Mouse (Mus musculus): ENCODE measurements around the gene Hmgxb4. TPM values are rescaled to one million over a fixed set of nuclear protein-coding genes. Genes with fewer than 3 reads are reported as not detected.
A peak's percentile ranks its signal among the peaks of the same experiment; 100 is the strongest.

Gene Hmgxb4
- polyA plus RNA-seq, 1 experiment from 2014 or later: 41.5 TPM

- Histone ChIP-seq H3K4me3 (no peak overlapping the region), H3K36me3 (replicated peaks) (no peaks in the 10 kb centered on the region), H3K4me1 (no peaks in the 10 kb centered on the region), H3K4me2 (no peak overlapping the region), H3K27me3 (replicated peaks) (0 out of 2 replicates have a peak, but pooled peaks cover 2% of the 10 kb centered on the region), H3K9me3 (no peaks in the 10 kb centered on the region), H3K9ac (no peak overlapping the region), H3K27ac (no peak overlapping the region)
- 73% methylated on average over 5 of the region's 5 CpGs for WGBS
- no peak for ATAC-seq (replicated peaks)
Measured at GRCm38 (mm10) chr8:74987436-74987835, 5.7 kb upstream of the Hmgxb4 start.

DNA sequence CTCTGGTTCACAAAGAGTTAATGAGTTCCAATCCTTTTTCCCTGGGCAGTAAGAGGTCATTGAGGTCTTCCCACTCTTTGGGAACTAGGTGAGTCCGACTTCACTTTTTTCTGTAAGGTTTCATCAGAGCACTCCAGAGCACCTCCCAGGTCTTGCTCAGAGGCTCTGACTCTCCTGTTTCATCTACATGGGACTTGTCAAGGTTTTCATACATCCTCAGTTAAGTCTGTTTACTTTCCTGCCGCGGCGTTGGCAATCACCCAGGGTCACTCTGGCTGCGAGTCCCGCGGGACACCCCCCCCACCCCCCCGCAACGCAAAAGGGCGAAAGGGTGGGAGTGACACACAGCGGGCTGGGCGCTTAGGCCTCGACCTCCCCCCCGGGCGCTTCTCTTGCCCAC lies 3.1 kb upstream of the Hmgxb4 start:
- no peak for ATAC-seq (replicated peaks)

DNA sequence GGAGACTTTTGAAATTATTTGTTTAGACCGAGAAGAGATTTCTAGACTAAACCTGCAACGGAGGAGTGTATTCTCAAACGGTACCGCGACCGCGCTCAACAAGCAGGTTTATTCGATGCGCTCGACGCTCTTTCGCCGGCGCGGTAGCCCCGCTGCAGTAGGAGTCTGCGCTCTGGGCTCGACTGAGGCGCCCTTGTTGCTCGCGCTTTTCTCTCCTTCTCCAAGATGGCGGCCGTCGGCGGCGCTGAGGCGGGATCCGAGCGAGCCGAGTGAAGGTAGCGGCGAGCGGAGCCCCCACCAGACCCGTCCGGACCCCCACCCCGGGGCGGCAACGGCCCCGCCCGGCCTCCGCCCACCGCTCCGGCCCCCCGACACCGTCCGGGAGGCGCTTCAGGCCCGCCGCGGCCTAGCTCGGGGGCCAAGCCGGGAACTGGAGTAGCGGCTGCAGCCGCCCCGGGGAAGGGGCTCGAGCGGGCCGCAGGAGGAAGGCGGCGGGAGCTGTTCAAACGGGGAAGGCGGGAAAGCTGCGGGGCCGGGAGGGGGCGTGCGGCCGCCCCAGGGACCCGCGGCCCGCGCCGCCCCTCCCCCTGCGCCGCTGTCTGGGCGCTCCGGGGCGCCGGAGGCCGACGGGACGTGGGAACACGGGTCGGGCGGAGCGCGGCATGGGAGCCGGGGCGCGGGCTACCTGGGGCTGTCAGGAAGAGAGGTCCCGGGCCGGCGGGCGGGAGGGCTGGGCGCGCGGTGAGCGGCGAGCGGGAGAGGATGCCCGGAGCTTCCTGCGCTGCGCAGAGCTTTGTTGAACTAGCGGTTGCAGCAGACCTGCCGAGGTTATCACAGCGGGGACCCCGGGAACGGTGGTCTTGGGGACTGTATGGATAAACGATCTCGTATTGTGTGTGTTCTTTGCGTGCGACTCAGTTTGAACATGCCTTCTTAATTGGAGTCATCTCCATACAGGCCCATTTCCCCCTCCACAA lies 607 bp downstream of the Hmgxb4 start:
- peak overlapping the region; percentile 80 for H3K4me3 ChIP-seq
- peak overlapping the region; percentile 60 for H3K4me2 ChIP-seq
- under 1% methylated on average over 109 of the region's 111 CpGs for WGBS
- peaks cover 18% of the 10 kb centered on the region for H3K4me1 ChIP-seq
- no peaks in the 10 kb centered on the region for H3K9me3 ChIP-seq
- H3K36me3 ChIP-seq (replicated peaks): no peaks in the 10 kb centered on the region; the same call in 1 of the 2 replicates
- H3K27me3 ChIP-seq (replicated peaks): 0 out of 2 replicates have a peak, but pooled peaks cover 2% of the 10 kb centered on the region
- peak overlapping the region; percentile 97 for H3K27ac ChIP-seq
- ATAC-seq (replicated peaks): peak; percentile 97
- peak overlapping the region; percentile 98 for H3K9ac ChIP-seq

More for the DNA sequence above, 3.1 kb upstream of the Hmgxb4 start:
- Histone ChIP-seq H3K9ac (no peak overlapping the region), H3K9me3 (no peaks in the 10 kb centered on the region), H3K36me3 (replicated peaks) (no peaks in the 10 kb centered on the region), H3K4me3 (no peak overlapping the region), H3K27me3 (replicated peaks) (0 out of 2 replicates have a peak, but pooled peaks cover 2% of the 10 kb centered on the region), H3K4me1 (peaks cover 12% of the 10 kb centered on the region), H3K4me2 (no peak overlapping the region), H3K27ac (no peak overlapping the region)
- WGBS: 27% methylated on average over 15 of the region's 15 CpGs

DNA sequence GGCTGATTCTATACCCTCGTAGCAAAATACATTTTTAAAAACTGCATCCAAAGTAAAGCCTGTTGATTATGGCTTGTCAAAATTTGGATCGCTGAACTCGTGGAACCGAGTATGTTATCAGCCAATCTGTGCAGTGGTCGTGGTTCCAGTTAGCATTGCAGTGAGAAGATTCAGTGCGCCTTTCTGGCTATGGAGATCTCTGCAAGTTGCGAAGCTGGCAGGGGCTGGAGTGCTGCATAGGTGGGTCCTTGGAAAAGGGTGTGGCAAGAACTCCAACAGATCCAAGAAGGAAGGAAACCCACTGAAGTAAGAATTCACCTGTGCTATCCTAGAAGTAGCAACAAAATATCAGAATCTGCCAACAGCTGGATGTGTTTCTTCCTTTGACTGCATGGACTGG lies 1.4 kb downstream of the Hmgxb4 start:
- Histone ChIP-seq H3K9me3 (no peaks in the 10 kb centered on the region), H3K27me3 (replicated peaks) (0 out of 2 replicates have a peak, but pooled peaks cover 2% of the 10 kb centered on the region), H3K27ac (peak overlapping the region; percentile 97), H3K36me3 (replicated peaks) (peaks cover 2% of the 10 kb centered on the region; the same call in 1 of the 2 replicates), H3K4me2 (peak overlapping the region; percentile 60), H3K4me3 (peak overlapping the region; percentile 80), H3K9ac (peak overlapping the region; percentile 98; the same call in 1 of the 2 replicates), H3K4me1 (peaks cover 18% of the 10 kb centered on the region)
- peak; percentile 15; the same call in 1 of the 2 replicates for ATAC-seq (replicated peaks)
- WGBS: 1% methylated on average over 7 of the region's 7 CpGs

DNA sequence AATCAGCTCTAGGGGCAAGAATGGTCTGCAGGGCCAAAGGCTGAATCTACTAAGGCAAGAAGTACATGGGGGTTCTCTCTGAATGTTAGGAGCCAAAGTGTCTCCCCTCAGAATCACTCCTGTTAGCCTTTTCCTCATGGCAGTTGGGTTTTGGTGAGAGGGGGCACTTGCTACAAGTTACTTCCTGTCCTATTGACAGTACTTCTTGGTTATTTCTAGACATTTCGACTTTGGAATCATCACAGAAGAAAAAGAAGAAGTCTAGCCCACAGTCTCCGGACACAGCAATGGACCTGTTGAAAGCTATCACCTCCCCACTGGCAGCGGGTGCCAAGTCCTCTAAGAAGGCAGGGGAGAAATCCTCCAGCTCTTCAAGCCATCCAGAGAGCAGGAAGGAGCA lies 7.3 kb downstream of the Hmgxb4 start:
- Histone ChIP-seq H3K4me1 (peaks cover 2% of the 10 kb centered on the region; the same call in 1 of the 2 replicates), H3K27me3 (replicated peaks) (no peaks in the 10 kb centered on the region), H3K4me2 (no peak overlapping the region), H3K36me3 (replicated peaks) (peaks cover 30% of the 10 kb centered on the region), H3K4me3 (no peak overlapping the region), H3K27ac (no peak overlapping the region), H3K9me3 (no peaks in the 10 kb centered on the region), H3K9ac (no peak overlapping the region)
- no peak for ATAC-seq (replicated peaks)
- 88% methylated on average over 3 of the region's 3 CpGs for WGBS

DNA sequence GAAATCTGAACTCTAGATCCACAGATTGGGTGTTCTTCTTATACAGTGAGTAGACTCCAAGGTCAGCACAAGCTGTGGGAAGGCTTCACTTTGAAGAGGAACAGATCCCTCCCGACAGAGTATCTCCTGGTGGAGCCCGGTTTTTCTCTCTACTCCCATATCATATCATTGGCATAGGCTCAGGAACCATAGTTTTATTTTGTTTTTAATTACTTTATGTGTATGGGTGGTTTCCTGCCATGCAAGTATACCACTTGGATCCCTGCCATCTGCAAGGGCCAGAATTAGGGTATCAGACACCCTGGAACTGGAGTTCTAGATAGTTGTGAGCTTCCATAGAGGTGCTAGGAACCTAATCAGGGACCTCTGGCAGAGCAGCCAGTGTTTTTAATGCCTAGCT lies 15.7 kb downstream of the Hmgxb4 start:
- Histone ChIP-seq H3K9me3 (no peaks in the 10 kb centered on the region), H3K27me3 (replicated peaks) (no peaks in the 10 kb centered on the region), H3K4me3 (no peak overlapping the region), H3K36me3 (replicated peaks) (peaks cover 12% of the 10 kb centered on the region), H3K9ac (no peak overlapping the region), H3K27ac (no peak overlapping the region), H3K4me1 (no peaks in the 10 kb centered on the region), H3K4me2 (no peak overlapping the region)
- WGBS: 98% methylated on average over 2 of the region's 2 CpGs
- no peak for ATAC-seq (replicated peaks)

DNA sequence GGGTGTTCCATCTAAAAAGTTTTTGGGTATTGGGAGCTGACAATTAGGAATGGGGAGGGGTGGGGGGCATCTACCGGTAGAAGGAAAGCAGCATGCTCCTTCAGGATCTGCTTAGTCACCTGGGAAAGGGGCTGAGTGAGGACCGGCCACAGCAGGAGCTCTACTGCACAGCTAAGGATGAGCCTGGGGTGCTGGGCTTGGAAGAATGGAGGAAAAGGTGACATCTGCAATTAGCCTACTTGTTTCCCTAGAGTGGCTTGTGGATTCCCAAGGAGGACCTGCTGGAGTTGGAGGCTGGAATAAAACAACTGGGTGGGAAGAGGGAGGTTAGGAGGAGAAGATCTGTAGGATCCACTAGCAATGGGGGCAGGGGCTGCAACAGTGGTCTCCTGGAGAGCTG lies 20.4 kb downstream of the Hmgxb4 start:
- Histone ChIP-seq H3K27me3 (replicated peaks) (no peaks in the 10 kb centered on the region), H3K4me3 (no peak overlapping the region), H3K4me1 (no peaks in the 10 kb centered on the region), H3K36me3 (replicated peaks) (peaks cover 5% of the 10 kb centered on the region), H3K9me3 (no peaks in the 10 kb centered on the region), H3K4me2 (no peak overlapping the region), H3K27ac (no peak overlapping the region), H3K9ac (no peak overlapping the region)
- ATAC-seq (replicated peaks): no peak
- 49% methylated on average over 2 of the region's 2 CpGs for WGBS

DNA sequence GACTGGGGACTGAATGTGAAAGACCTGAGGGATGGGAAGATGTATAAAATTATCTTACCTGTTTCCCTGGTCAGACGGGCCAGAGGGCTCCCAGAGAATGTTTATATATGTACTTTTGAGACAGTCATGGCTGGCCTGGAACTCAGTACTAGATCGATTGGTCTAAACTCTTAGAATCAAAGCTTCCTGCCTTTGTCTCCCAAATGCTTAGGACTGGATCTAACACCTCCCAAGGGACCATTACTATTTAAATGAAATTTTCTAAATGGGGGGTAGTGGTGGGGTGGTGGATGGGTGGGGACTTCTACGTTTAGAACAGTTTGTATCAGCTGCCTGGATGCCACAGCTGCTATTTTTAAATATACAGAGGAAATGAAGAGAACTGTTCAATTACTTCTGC lies 20.8 kb downstream of the Hmgxb4 start:
- Histone ChIP-seq H3K9me3 (no peaks in the 10 kb centered on the region), H3K9ac (no peak overlapping the region), H3K4me1 (no peaks in the 10 kb centered on the region), H3K27ac (no peak overlapping the region), H3K4me3 (no peak overlapping the region), H3K4me2 (no peak overlapping the region), H3K27me3 (replicated peaks) (no peaks in the 10 kb centered on the region), H3K36me3 (replicated peaks) (peaks cover 5% of the 10 kb centered on the region)
- 78% methylated on average over 3 of the region's 3 CpGs for WGBS
- no peak for ATAC-seq (replicated peaks)

GRCm38 (mm10) chr8:75015981-75016380 lies 22.8 kb downstream of the Hmgxb4 start:
- Histone ChIP-seq H3K36me3 (replicated peaks) (no peaks in the 10 kb centered on the region), H3K9me3 (no peaks in the 10 kb centered on the region), H3K4me1 (no peaks in the 10 kb centered on the region), H3K4me2 (no peak overlapping the region), H3K27me3 (replicated peaks) (no peaks in the 10 kb centered on the region), H3K9ac (no peak overlapping the region), H3K27ac (no peak overlapping the region), H3K4me3 (no peak overlapping the region)
- 55% methylated on average over 2 of the region's 2 CpGs for WGBS
- no peak for ATAC-seq (replicated peaks)

DNA sequence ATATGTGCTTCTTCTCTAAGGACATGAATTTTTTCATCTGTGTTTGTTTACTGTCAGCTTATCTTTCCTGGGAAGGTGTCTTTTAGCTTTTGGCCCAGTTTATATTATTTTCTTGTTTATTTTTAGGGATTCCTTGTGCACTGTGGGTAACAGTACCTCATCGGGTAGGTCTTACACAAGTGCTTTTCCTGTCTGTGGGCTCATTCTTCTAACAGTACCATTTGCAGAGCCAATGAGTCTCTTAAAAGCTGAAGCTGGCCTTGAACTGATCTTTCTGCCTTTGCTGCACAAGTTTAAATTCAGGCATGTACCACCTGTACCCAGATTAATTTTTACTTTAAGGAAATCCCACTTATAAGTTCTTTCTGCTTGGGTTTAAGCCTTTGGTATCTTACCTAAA lies 23.3 kb downstream of the Hmgxb4 start:
- Histone ChIP-seq H3K27ac (no peak overlapping the region), H3K27me3 (replicated peaks) (no peaks in the 10 kb centered on the region), H3K4me3 (no peak overlapping the region), H3K4me2 (no peak overlapping the region), H3K4me1 (no peaks in the 10 kb centered on the region), H3K9me3 (no peaks in the 10 kb centered on the region), H3K36me3 (replicated peaks) (no peaks in the 10 kb centered on the region; the same call in 1 of the 2 replicates), H3K9ac (no peak overlapping the region)
- no peak for ATAC-seq (replicated peaks)
- whole genome bisulfite sequencing: 85% methylated on average over 1 of the region's 1 CpGs

DNA sequence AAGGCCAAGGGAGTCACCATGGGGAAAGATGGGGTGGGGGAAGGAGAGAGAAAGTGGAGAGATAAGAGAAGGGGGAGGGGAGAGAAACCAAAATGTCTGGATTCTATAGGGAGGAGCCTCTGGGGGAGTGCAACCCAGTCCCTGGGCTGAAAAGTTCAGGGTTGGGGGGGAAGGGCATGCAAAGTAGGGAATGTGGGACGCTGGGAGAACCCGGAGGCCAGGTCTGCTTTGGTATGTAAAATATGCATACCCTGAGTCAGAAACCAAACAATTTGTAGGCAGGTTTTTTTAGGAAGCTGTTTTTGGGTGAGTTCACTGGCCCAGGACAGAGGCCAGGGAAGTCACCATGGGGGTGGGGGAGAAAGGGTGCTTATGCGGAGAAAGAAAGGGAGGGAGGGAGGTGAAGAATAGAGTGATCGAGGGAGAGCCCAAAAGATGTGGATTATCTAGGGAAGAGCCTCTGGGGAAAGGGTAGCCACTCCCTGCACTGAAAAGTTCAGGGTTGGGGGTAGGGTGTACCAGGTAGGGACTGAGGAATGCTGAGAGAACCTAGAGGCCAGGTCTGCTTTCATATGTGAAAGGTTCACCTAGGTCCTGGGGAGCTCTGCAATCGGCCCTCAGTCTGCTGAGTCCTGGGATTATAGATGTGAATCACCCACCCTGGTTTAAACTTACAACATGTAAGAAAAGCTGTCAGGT lies 25.3 kb downstream of the Hmgxb4 start:
- no peaks in the 10 kb centered on the region for H3K9me3 ChIP-seq
- no peak for ATAC-seq (replicated peaks)
- no peak overlapping the region for H3K4me3 ChIP-seq
- H3K4me2 ChIP-seq: no peak overlapping the region
- no peaks in the 10 kb centered on the region for H3K27me3 ChIP-seq (replicated peaks)
- peaks cover 17% of the 10 kb centered on the region; the same call in 1 of the 2 replicates for H3K36me3 ChIP-seq (replicated peaks)
- no peaks in the 10 kb centered on the region for H3K4me1 ChIP-seq
- no peak overlapping the region for H3K9ac ChIP-seq
- H3K27ac ChIP-seq: no peak overlapping the region
- 39% methylated on average over 5 of the region's 5 CpGs for WGBS

GRCm38 (mm10) chr8:75023660-75024316 lies 30.6 kb downstream of the Hmgxb4 start:
- no peak for ATAC-seq (replicated peaks)
- Histone ChIP-seq H3K27ac (no peak overlapping the region), H3K4me3 (no peak overlapping the region), H3K4me1 (no peaks in the 10 kb centered on the region), H3K9me3 (no peaks in the 10 kb centered on the region), H3K9ac (no peak overlapping the region), H3K4me2 (no peak overlapping the region), H3K36me3 (replicated peaks) (peaks cover 53% of the 10 kb centered on the region), H3K27me3 (replicated peaks) (no peaks in the 10 kb centered on the region)
- WGBS: 96% methylated on average over 3 of the region's 3 CpGs

Measured in midbrain, embryonic 15.5 days (tissue).